19 mouse cellular contexts compared by ENCODE assay signal in the genomic region with DNA sequence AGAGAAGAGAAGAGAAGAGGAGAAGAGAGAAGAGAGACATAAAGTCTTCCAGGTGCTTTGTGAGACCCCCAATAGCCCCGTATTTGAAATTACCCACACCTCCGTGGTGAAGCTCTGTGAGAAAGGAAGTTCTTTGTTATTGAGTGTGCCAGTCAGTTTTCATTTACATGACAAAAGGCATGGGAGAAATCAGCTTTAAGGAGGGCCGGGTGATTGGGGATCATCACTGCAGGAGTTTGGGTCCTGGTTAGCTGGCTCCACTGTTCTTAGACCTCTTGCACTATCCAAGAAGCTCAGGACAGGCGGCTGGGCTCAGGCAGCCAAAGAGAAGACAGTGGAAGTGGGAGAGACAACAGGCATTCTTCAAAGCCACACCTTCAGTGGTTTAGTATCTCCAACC. TPM values are rescaled to one million over a fixed set of nuclear protein-coding genes. Genes with fewer than 3 reads are reported as not detected.
DNase-seq lines count a peak whose midpoint lies in the region; ATAC-seq lines count a peak whose summit lies in the region.
"Had no signal": no experiment of that assay in that cellular context is flagged by ENCODE, and none has a peak within 500 bp of the region (broad histone marks: within the 10 kb centered on the region; RNA-seq: fewer than 3 reads in every experiment).

No protein-coding gene starts in this region.

- H3K9ac ChIP-seq in heart, embryonic 13.5 days = no peak overlapping the region
- no peak overlapping the region for H3K9ac ChIP-seq in forebrain, embryonic 12.5 days
- H3K9ac ChIP-seq in midbrain, embryonic 11.5 days (ENCODE audit: low read length) = no peak overlapping the region
- H3K9ac ChIP-seq: liver, embryonic 14.5 days; stomach, embryonic 15.5 days had no signal

- H3K36me3 ChIP-seq in heart, embryonic 13.5 days = no peaks in the 10 kb centered on the region
- H3K36me3 ChIP-seq in forebrain, embryonic 12.5 days (replicated peaks) = no peaks in the 10 kb centered on the region
- no peaks in the 10 kb centered on the region for H3K36me3 ChIP-seq in midbrain, embryonic 11.5 days (ENCODE audit: control insufficient read depth, insufficient read depth, low read length)
- H3K36me3 ChIP-seq: stomach, embryonic 15.5 days had no signal

- no peak for ATAC-seq in heart, embryonic 13.5 days (ENCODE audit: extremely low read depth, insufficient number of reproducible peaks, low FRiP score, low TSS enrichment)
- ATAC-seq in forebrain, embryonic 12.5 days (ENCODE audit: low FRiP score) = no peak
- ATAC-seq in midbrain, embryonic 11.5 days (ENCODE audit: low FRiP score) = no peak
- ATAC-seq in frontal cortex, adult (ENCODE audit: low TSS enrichment) = no peak
- ATAC-seq: lung, postnatal 0 days; Patski had no signal

- H3K4me3 ChIP-seq in heart, embryonic 13.5 days = no peak overlapping the region
- H3K4me3 ChIP-seq in forebrain, embryonic 12.5 days (replicated peaks) = no peak overlapping the region; the same call in 1 of the 2 replicates
- peak overlapping the region; percentile 55; the same call in 1 of the 2 replicates for H3K4me3 ChIP-seq in midbrain, embryonic 11.5 days (ENCODE audit: low read depth, low read length)

- H3K4me2 ChIP-seq in heart, embryonic 13.5 days = peak overlapping the region; percentile 83
- peak overlapping the region; percentile 84 for H3K4me2 ChIP-seq in forebrain, embryonic 12.5 days
- H3K4me2 ChIP-seq in midbrain, embryonic 11.5 days = peak overlapping the region; percentile 98; the same call in 1 of the 2 replicates

- peaks cover 19% of the 10 kb centered on the region; the same call in 1 of the 2 replicates for H3K4me1 ChIP-seq in heart, embryonic 13.5 days
- peaks cover 13% of the 10 kb centered on the region for H3K4me1 ChIP-seq in forebrain, embryonic 12.5 days
- peaks cover 4% of the 10 kb centered on the region for H3K4me1 ChIP-seq in midbrain, embryonic 11.5 days (ENCODE audit: control insufficient read depth, insufficient read depth, low read length)
- H3K4me1 ChIP-seq: stomach, embryonic 15.5 days had no signal

- H3K27me3 ChIP-seq in heart, embryonic 13.5 days (replicated peaks) = peaks cover 44% of the 10 kb centered on the region
- H3K27me3 ChIP-seq in forebrain, embryonic 12.5 days = peaks cover 39% of the 10 kb centered on the region
- H3K27me3 ChIP-seq in midbrain, embryonic 11.5 days (ENCODE audit: control insufficient read depth, insufficient read depth, low read length) = peaks cover 10% of the 10 kb centered on the region

- 23% methylated on average over 4 of the region's 4 CpGs for WGBS in heart, embryonic 13.5 days
- WGBS in forebrain, embryonic 12.5 days = 4% methylated on average over 4 of the region's 4 CpGs
- WGBS in midbrain, embryonic 11.5 days = 0% methylated on average over 4 of the region's 4 CpGs

- H3K27ac ChIP-seq in heart, embryonic 13.5 days (replicated peaks) = no peak overlapping the region
- H3K27ac ChIP-seq in forebrain, embryonic 12.5 days = no peak overlapping the region
- H3K27ac ChIP-seq in midbrain, embryonic 11.5 days (ENCODE audit: low read depth, low read length) = no peak overlapping the region
- H3K27ac ChIP-seq: liver, embryonic 14.5 days; stomach, embryonic 15.5 days had no signal

- DNase-seq in heart, adult 8-10 months (ENCODE audit: low spot score) = no peak
- DNase-seq in midbrain, embryonic 11.5 days (ENCODE audit: low spot score, missing footprints) = peak; percentile 90
- DNase-seq in retina, embryonic 14.5 days (ENCODE audit: low spot score) = peak; percentile 28
- no peak for DNase-seq in thymus, adult 18-20 months
- DNase-seq: gastrocnemius, postnatal 10 days; heart, postnatal 4 days; kidney, adult 18-20 months; kidney, postnatal 25 days; spleen, adult 18-20 months; thymus, postnatal 36 days had no signal

- no peaks in the 10 kb centered on the region for H3K9me3 ChIP-seq in heart, embryonic 13.5 days
- H3K9me3 ChIP-seq in forebrain, embryonic 12.5 days = no peaks in the 10 kb centered on the region
- H3K9me3 ChIP-seq in midbrain, embryonic 11.5 days (ENCODE audit: control insufficient read depth, low read length) = no peaks in the 10 kb centered on the region
- H3K9me3 ChIP-seq: stomach, embryonic 15.5 days had no signal

RNA-seq across cellular contexts. Expression of gene Gm11549, which starts 0.5 kb away (rescaled TPM):
- 0.29 TPM in 2 replicates for polyA plus RNA-seq in heart, embryonic 13.5 days (2015; fragmentation: Nextera tagmentation; extraction: Ambion mirVana)
- not detected for total RNA-seq in heart, adult 8-10 months (2022)
- 1.1 and 1.4 TPM in 2 replicates for polyA plus RNA-seq in forebrain, embryonic 12.5 days (2016; fragmentation: Nextera tagmentation; extraction: Ambion mirVana)
- 1.3 TPM in 2 replicates for polyA plus RNA-seq in midbrain, embryonic 11.5 days (2014; fragmentation: Nextera tagmentation; extraction: Ambion mirVana)
- polyA plus RNA-seq: limb, embryonic 11.5 days; lung, postnatal 0 days; Patski had no signal

RNA-seq across cellular contexts. Expression of gene Exosc9, which starts 30.3 kb away (rescaled TPM):
- polyA plus RNA-seq in heart, embryonic 13.5 days (2015; fragmentation: Nextera tagmentation; extraction: Ambion mirVana) = 51.5 and 58.6 TPM in 2 replicates
- 10 to 100 TPM; 17.5 to 19.1 (median 18.5) TPM for total RNA-seq in heart, adult 8-10 months (2022)
- polyA plus RNA-seq in forebrain, embryonic 12.5 days (2016; fragmentation: Nextera tagmentation; extraction: Ambion mirVana) = 84.2 and 86.1 TPM in 2 replicates
- 110 and 113 TPM in 2 replicates for polyA plus RNA-seq in midbrain, embryonic 11.5 days (2014; fragmentation: Nextera tagmentation; extraction: Ambion mirVana)

RNA-seq across cellular contexts. Expression of gene 1810062G17Rik, which starts 46.4 kb away (rescaled TPM):
- 1.4 and 1.6 TPM in 2 replicates for polyA plus RNA-seq in heart, embryonic 13.5 days (2015; fragmentation: Nextera tagmentation; extraction: Ambion mirVana)
- under 1 TPM in 2 of 4 experiments, not detected in 2; 0.32 to 0.87 TPM for total RNA-seq in heart, adult 8-10 months (2022)
- polyA plus RNA-seq in forebrain, embryonic 12.5 days (2016; fragmentation: Nextera tagmentation; extraction: Ambion mirVana) = 0.45 and 0.57 TPM in 2 replicates
- 0.40 TPM in 1 of 2 replicates, not detected in the other for polyA plus RNA-seq in midbrain, embryonic 11.5 days (2014; fragmentation: Nextera tagmentation; extraction: Ambion mirVana)
- total RNA-seq: layer of hippocampus, postnatal 25 days had no signal

RNA-seq across cellular contexts. Expression of gene Anxa5, which starts 46.4 kb away (rescaled TPM):
- 375 and 414 TPM in 2 replicates for polyA plus RNA-seq in heart, embryonic 13.5 days (2015; fragmentation: Nextera tagmentation; extraction: Ambion mirVana)
- total RNA-seq in heart, adult 8-10 months (2022) = 100 to 1,000 TPM; 107 to 114 (median 108) TPM
- 67.5 and 75.3 TPM in 2 replicates for polyA plus RNA-seq in forebrain, embryonic 12.5 days (2016; fragmentation: Nextera tagmentation; extraction: Ambion mirVana)
- polyA plus RNA-seq in midbrain, embryonic 11.5 days (2014; fragmentation: Nextera tagmentation; extraction: Ambion mirVana) = 93.7 and 98.4 TPM in 2 replicates

RNA-seq across cellular contexts. Expression of gene Ccna2, which starts 49.8 kb away (rescaled TPM):
- 168 and 184 TPM in 2 replicates for polyA plus RNA-seq in heart, embryonic 13.5 days (2015; fragmentation: Nextera tagmentation; extraction: Ambion mirVana)
- total RNA-seq in heart, adult 8-10 months (2022) = 1 to 10 TPM in 1 of 4 experiments, under 1 TPM in 3; 0.25 to 1.3 (median 0.59) TPM
- polyA plus RNA-seq in forebrain, embryonic 12.5 days (2016; fragmentation: Nextera tagmentation; extraction: Ambion mirVana) = 244 and 260 TPM in 2 replicates
- polyA plus RNA-seq in midbrain, embryonic 11.5 days (2014; fragmentation: Nextera tagmentation; extraction: Ambion mirVana) = 311 and 320 TPM in 2 replicates

Comparison
In these comparisons a context has a peak if more than half of its experiments do, and no peak if none do; other contexts are left out.
1. DNase-seq: peak in midbrain, embryonic 11.5 days (single experiment) and retina, embryonic 14.5 days (single experiment); none in heart, adult 8-10 months (single experiment) and thymus, adult 18-20 months (0 of 2).
2. Peak in every context shown above with its lines, with median percentiles within 50 percentile points of each other: H3K4me2 ChIP-seq.